Mouse (Mus musculus) liver, postnatal 0 days (tissue): ENCODE results near the gene Fcgrt.

Experiments
- CTCF ChIP-seq: sonication (generic); IDR thresholded peaks from 2 replicates; pipeline ENCODE4 v1.5.1; 2016; ENCODE audit warnings: antibody characterized with exemption, low read depth
- EP300 ChIP-seq: IDR thresholded peaks from 2 replicates; pipeline ENCODE4 v1.6.1; 2016; ENCODE audit warnings: antibody characterized with exemption, low read depth, mild to moderate bottlenecking

DNA sequence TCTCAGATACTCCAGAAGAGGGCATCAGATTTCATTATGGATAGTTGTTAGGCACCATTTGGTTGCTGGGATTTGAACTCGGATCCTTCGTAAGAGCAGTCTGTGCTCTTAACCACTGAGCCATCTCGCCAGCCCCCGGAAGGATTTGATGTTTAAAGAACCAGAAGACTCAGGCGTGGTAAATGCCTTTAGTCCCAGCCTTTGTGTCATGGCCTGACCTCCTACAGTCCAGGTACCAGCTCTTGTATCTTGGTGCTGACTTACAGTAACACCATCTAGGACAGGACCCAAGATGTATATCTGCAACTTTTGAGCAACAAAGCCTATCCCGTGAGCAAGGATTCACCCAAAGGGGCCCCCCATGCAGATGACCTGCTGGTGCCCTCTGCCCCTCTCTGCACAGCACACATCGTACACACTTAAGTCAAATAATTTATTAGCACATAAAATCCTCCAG, 21.5 kb upstream of the Fcgrt start:
- TF ChIP-seq CTCF (peak; percentile 39), EP300 (no peak; the same call in 1 of the 2 replicates)
